Mouse (Mus musculus): ENCODE measurements around the gene Krt17.
"Not testable (repeated sequence)": the region's sequence is repeated elsewhere in the genome, so short reads cannot be mapped to it uniquely, and the experiment has no call there.

Krt17 gene

GRCm38 (mm10) chr11:100260514-100261234 lies at the start of gene Krt17:
Krt17 (minus strand) TSS chr11:100261029.
- DNase-seq (ENCODE audit: low spot score in 2 of 2): no peak

- DNase-seq (ENCODE audit: low spot score in 2 of 2): not testable (repeated sequence)
These were observed 47.8 kb upstream of the Krt17 start for GRCm38 (mm10) chr11:100308672-100309071.

GRCm38 (mm10) chr11:100307900-100308299 lies 47.1 kb upstream of the Krt17 start:
- no peak for DNase-seq (ENCODE audit: low spot score in 2 of 2)

- DNase-seq (ENCODE audit: low spot score in 2 of 2): no peak
These were observed 40.5 kb upstream of the Krt17 start for GRCm38 (mm10) chr11:100301292-100301691.

- no peak for DNase-seq (ENCODE audit: low spot score in 2 of 2)
These were observed 39.5 kb upstream of the Krt17 start for GRCm38 (mm10) chr11:100300293-100300692.

- DNase-seq (ENCODE audit: low spot score in 2 of 2): peak; percentile 61 to 80
These were observed 37.6 kb upstream of the Krt17 start for GRCm38 (mm10) chr11:100298274-100299036.

- no peak for DNase-seq (ENCODE audit: low spot score in 2 of 2)
These were observed 37.0 kb upstream of the Krt17 start for GRCm38 (mm10) chr11:100297801-100298200.

- peak; percentile 39 to 57 for DNase-seq (ENCODE audit: low spot score in 2 of 2)
These were observed 34.5 kb upstream of the Krt17 start for GRCm38 (mm10) chr11:100295308-100295707.

- DNase-seq (ENCODE audit: low spot score in 2 of 2): no peak
These were observed 32.1 kb upstream of the Krt17 start for GRCm38 (mm10) chr11:100292884-100293283.

GRCm38 (mm10) chr11:100290235-100290634 lies 29.4 kb upstream of the Krt17 start:
- no peak for DNase-seq (ENCODE audit: low spot score in 2 of 2)

- DNase-seq (ENCODE audit: low spot score in 2 of 2): no peak
These were observed 28.1 kb upstream of the Krt17 start for GRCm38 (mm10) chr11:100288942-100289341.

GRCm38 (mm10) chr11:100287024-100287423 lies 26.2 kb upstream of the Krt17 start:
- peak in 1 of 2 experiments; percentile 14 for DNase-seq (ENCODE audit: low spot score in 2 of 2)

GRCm38 (mm10) chr11:100284988-100285387 lies 24.2 kb upstream of the Krt17 start:
- DNase-seq (ENCODE audit: low spot score in 2 of 2): no peak

- peak; percentile 18 to 40 for DNase-seq (ENCODE audit: low spot score in 2 of 2)
These were observed 21.7 kb upstream of the Krt17 start for GRCm38 (mm10) chr11:100282549-100282948.

GRCm38 (mm10) chr11:100281596-100282544 lies 21.0 kb upstream of the Krt17 start:
- peak; percentile 73 for DNase-seq (ENCODE audit: low spot score in 2 of 2)

GRCm38 (mm10) chr11:100278759-100279158 lies 17.9 kb upstream of the Krt17 start:
- no peak for DNase-seq (ENCODE audit: low spot score in 2 of 2)

GRCm38 (mm10) chr11:100277726-100278480 lies 17.1 kb upstream of the Krt17 start:
- no peak for DNase-seq (ENCODE audit: low spot score in 2 of 2)

GRCm38 (mm10) chr11:100275466-100275865 lies 14.6 kb upstream of the Krt17 start:
- no peak for DNase-seq (ENCODE audit: low spot score in 2 of 2)

GRCm38 (mm10) chr11:100274719-100275118 lies 13.9 kb upstream of the Krt17 start:
- no peak for DNase-seq (ENCODE audit: low spot score in 2 of 2)

- DNase-seq (ENCODE audit: low spot score in 2 of 2): no peak
These were observed 11.0 kb upstream of the Krt17 start for GRCm38 (mm10) chr11:100271878-100272277.

GRCm38 (mm10) chr11:100269821-100270332 lies 9.0 kb upstream of the Krt17 start, which contains the start of gene Krt42:
Krt42 (minus strand) TSS chr11:100269871.
- DNase-seq (ENCODE audit: low spot score in 2 of 2): no peak

All from right cerebral cortex, postnatal 36 days (tissue).